Mouse (Mus musculus) frontal cortex, postnatal 25 days (tissue): ENCODE measurements around the gene Wasl.

Experiments used
- DNase-seq, 2 experiments: peaks; one replicate each; pipeline ENCODE4 v3.0.0; 2022; ENCODE audit warnings: low spot score in 2 of 2

Wasl gene

DNA sequence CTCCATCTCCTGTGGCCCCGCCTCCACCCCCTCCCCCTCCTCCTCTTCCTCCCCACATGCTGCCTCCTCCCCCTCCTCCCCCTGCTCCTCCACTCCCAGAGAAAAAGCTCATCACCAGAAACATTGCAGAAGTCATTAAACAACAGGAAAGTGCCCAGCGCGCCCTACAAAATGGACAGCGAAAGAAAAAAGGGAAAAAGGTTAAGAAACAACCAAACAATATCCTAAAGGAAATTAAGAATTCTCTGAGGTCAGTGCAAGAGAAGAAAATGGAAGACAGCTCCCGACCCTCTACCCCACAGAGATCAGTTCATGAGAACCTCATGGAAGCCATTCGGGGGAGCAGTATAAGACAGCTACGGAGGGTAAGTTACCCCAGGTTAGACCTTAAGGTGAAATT, 60.5 kb downstream of the Wasl start:
- DNase-seq, result no peak

GRCm38 (mm10) chr6:24602993-24603392, 61.8 kb downstream of the Wasl start:
- DNase-seq, result no peak

DNA sequence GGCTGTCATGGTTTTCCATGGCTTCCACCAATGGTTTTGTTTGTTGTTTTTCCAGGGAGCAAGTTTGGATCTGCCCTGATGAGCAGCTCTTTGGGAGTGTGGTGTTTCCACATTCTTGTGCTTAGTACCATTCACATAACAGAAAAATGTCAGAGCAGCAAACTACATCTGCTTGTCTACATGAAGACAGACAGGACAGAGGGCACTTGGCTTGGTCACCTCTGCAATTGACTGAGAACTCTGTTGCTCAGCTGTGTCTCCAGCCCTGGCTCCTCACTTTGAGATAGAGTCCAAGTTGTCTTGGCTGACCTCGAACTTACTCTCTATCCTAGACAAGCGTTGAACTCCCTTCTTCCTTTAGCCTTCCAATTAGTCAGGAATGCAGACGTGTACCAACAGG, 62.5 kb downstream of the Wasl start:
- DNase-seq, result no peak

DNA sequence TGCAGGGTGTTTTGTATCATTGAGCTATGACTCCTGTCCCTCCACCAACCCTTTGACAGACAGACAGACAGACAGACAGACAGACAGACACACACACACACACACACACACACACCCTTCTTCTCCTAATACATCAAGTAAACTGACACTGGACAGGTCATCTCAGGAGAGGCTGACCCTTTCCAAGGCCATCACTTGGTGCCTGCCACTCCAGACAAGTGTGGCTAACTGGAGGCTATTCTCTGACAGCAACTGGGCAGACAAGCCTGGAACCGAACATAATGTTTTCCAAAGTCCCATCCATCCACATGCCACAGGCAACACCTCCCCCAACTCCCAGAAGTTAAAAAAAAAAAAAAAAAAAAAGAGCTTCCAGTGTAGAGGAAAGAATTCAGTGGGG, 63.1 kb downstream of the Wasl start:
- no peak for DNase-seq

DNA sequence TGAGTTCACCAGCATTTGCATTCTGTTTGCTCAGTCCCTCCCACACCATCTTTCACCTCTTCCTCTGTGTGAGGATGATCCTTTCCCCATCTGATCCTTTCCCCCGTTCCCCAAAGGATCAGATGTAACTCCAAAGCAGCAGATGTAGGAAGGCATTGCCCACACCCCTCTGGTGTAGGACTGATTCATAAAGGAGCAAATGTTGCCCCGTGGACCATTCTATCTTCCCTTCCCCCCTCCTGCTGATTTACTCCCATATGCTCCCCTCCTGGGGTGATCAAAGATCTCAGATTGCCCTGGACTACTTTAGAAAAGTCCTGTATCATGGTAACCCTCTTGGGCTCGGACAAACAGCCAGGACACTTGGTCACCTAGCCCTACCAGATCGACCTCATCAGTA, 64.1 kb downstream of the Wasl start:
- no peak for DNase-seq

- DNase-seq, result no peak
Measured at GRCm38 (mm10) chr6:24600134-24600533, 64.7 kb downstream of the Wasl start.

GRCm38 (mm10) chr6:24599639-24600038, 65.2 kb downstream of the Wasl start:
- no peak for DNase-seq

DNA sequence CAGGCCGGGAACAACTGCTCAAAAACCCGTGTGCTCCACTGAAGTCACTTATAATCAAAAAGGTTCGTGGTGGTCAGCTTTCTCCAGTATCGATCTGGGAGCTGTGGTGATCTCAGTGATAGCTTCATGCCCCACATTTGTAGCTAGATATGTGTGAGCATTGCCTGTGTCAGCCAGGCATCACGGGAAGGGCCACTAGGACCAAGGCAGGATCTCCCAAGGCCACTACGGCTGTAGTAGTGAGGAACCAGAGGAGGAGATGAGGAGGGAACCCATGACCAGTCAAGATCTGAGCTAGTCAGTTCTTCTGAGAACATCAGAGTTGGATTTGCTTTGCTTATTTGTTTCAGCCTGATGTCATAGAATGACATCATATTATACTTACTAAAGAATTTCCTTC, 65.6 kb downstream of the Wasl start:
- no peak for DNase-seq

DNA sequence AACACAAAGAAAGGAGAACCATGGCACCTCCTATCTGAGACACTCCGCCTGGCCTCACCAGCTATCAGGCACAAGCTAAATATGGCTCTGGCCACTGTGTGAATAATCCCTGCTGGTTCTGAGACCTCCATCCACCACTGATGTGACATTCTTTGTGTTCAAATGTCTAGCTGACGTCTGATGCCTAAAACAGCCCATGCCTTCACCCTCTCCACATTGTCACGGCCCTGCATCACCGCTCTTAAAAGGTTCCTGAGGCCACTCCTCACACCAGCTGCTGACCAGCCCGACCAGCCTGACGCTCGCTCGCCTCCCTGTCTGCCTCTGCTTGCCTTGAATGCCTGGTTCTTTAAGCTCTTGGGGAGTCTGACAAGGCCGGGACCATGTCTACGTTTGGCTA, 67.3 kb downstream of the Wasl start, which contains the start of gene Lmod2:
TSS of gene Lmod2 (plus strand) at position 263 of the 400 bp plus-strand sequence.
- no peak for DNase-seq

DNA sequence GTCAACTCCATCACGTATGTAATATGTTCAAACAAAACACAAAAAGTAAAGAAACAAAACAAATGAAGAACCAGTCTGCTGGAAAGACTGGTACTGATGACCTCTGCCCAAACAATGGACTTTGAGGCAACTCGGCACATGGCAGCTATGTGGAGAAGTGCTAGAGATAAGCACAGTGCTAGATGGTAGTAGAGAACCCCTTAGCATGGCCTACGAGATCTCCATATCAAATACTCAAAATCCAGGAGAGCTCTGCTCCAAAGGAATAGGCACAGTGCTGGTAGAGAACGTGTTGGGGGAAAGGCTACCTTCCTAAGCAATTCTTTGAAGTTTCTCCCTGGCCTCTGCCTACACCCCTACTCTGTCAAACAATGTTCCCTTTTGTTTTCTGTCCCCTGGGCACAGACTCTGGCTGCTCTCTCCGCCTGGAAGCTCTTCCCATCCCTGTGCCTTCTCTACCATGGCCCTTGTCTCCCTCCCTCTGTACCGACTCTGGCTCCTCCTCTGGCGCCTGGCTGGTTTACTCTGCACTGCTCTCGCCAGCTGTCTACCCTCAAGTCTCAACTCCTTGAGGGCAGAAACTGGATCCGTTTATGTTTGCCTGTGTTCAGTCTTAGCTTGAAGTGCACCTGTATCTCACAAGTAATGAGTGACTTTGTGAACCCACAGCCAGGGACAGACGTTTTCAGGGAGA, 73.1 kb downstream of the Wasl start:
- DNase-seq, result no peak

DNA sequence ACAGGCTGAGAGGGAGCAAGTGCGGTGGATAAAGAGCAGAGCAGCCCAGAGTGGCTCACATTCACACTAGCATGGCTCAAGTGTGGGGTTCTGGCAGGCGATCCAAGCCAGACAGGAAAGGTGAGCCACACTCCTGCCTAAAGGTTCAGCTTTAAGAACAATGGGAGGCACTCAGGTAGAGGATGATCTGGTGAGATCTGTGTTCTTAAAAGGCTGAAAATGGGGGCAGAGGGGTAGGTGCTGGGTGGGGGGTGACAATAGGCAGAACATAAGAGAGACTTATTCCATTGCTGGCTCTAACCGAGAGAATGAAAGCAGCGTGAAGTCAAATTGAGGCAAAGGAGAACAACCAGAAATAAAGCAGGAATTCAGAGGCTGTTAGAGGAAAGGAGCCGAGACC, 74.5 kb downstream of the Wasl start:
- no peak for DNase-seq

GRCm38 (mm10) chr6:24586885-24587284, 77.9 kb downstream of the Wasl start:
- DNase-seq, result no peak

- no peak for DNase-seq
Measured at GRCm38 (mm10) chr6:24585431-24586310, 79.1 kb downstream of the Wasl start.

DNA sequence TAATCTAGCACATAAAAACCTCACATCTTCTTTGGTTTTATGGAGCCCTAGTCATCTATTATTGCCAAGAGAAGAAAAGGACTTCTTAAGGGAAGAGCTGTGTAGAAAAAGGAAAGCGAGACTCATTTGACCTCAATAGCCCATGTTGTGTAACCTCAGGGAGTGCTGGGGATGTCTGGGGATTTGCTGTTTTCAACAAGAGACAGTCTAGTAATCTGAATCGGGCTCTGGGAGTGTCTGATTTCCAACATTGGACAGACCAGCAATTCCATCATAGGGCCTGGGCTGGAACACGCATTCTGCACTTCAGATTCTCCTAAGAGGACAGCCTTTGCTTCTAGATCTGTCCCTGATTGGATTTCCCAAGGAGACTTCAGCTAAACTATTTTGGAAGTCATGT, 81.4 kb downstream of the Wasl start:
- DNase-seq, result no peak

- no peak for DNase-seq
Measured at GRCm38 (mm10) chr6:24573319-24573718, 91.5 kb downstream of the Wasl start.

DNA sequence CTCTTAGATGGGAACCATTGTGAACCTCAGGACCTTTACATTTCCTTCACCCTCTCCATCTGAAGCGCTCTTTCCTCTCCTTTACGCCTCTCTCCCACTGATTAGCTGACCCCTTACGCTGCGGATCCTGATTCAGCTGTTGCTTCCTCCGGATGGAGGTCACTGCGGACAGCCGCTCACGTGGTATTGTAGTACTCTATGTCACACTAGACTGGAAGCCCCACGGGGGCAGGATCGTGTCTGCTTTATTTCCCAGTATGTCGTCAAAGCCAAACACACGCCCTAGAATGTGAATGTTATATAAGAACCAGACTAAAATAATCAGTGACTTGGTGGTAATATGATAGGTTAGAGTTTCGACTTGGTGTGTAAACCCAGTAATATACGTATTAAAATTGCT, 92.4 kb downstream of the Wasl start:
- no peak for DNase-seq

- no peak for DNase-seq
Measured at GRCm38 (mm10) chr6:24571126-24571525, 93.7 kb downstream of the Wasl start.

DNA sequence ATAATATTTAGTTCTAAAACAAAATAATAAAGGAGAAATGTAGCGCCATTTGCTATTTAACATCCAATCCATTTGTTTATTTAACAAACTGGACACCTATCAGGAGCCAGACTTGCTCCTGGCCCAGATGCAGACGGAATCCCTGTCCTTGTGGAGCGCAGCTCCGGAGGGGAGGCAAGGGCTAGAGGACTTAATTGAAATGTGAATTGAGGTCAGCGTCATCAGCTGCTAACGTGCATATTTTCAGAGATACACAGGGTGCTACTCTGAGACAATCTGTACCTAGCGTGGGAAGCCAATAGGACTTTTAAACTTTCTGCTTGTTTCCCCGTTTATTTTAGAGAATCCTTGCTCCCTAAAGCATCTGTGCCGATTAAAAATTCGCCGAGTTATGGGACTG, 94.5 kb downstream of the Wasl start:
- no peak for DNase-seq

- DNase-seq, result no peak
Measured at GRCm38 (mm10) chr6:24569711-24570110, 95.1 kb downstream of the Wasl start.

DNA sequence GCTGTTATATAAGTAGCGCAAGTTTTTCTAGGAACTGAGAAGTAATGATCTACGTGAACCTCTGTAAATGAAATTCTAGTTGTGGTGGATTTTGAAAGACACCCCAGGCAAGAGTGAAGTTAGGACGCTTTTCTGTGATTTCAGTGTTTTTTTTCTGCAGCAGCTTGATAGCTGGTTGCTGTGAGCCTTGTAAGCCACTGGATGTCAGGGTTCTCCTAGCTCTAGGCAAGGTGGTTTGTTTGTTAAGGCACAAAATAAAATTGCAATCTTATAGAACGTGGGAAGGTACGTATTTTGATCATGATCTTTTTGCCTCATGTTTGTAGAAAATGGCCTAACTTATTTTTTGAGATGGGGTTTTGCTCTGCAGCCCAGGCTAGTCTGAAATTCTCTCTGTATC, 95.8 kb downstream of the Wasl start:
- DNase-seq, result no peak

GRCm38 (mm10) chr6:24564886-24565285, 99.9 kb downstream of the Wasl start:
- DNase-seq, result no peak

DNA sequence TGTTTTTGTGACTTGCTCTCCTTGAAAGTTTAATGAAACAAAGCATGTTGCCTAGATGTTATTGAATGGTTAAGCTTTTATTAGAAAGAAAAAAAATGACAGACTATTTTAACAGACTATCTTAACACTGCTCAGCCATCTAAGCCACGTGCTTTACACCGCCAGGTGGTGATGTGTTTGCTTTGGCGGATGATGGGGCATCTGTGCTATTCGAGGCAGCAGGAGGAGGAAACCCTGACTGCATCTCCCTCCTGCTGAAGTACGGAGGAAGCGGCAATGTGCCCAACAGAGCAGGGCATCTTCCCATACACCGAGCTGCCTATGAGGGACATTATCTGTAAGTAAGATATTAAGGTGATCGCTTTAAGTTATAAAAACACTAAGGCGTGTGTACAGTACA, 100.7 kb downstream of the Wasl start:
- no peak for DNase-seq
